Mouse (Mus musculus) thymus, postnatal 36 days (tissue): Measurements from ENCODE around the gene Kcnn3.

Experiments
- DNase-seq, 2 experiments: peaks; one replicate each; pipeline ENCODE4 v3.0.0; 2022; ENCODE audit warnings: mixed read lengths in 2 of 2

Kcnn3 gene

DNA sequence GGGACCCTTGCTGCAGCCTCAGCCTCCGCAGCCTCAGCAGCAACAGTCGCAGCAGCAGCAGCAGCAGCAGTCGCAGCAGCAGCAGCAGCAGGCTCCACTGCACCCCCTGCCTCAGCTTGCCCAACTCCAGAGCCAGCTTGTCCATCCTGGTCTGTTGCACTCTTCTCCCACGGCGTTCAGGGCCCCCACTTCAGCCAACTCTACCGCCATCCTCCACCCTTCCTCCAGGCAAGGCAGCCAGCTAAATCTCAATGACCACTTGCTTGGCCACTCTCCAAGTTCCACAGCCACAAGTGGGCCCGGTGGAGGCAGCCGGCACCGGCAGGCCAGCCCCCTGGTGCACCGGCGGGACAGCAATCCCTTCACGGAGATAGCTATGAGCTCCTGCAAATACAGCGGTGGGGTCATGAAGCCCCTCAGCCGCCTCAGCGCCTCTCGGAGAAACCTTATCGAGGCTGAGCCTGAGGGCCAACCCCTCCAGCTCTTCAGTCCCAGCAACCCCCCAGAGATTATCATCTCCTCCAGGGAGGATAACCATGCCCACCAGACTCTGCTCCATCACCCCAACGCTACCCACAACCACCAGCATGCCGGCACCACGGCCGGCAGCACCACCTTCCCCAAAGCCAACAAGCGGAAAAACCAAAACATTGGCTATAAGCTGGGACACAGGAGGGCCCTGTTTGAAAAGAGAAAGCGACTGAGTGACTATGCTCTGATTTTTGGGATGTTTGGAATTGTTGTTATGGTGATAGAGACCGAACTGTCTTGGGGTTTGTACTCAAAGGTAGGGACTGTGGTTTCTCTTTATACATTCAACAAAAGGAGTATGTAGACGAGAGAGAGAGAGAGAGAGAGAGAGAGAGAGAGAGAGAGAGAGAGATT is 896 bp downstream of the Kcnn3 start:
- no peak for DNase-seq

DNA sequence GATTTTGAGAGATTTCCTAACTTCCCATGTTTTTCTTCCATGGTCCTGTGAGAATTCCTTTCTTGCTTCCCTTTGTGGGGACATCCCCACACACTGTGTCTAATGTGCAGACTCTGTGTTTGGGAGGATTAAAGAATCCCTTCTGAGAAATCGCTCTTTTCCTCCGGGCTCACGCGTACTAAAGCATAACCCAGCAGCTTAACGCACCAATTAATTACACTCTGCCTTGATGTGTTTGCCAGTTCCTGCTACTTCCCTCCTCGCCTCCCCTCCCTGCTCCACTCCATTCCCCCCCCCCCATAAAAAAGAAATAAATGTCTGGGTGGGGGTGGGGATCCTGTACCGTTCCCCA is 1.5 kb downstream of the Kcnn3 start:
- DNase-seq: no peak

DNA sequence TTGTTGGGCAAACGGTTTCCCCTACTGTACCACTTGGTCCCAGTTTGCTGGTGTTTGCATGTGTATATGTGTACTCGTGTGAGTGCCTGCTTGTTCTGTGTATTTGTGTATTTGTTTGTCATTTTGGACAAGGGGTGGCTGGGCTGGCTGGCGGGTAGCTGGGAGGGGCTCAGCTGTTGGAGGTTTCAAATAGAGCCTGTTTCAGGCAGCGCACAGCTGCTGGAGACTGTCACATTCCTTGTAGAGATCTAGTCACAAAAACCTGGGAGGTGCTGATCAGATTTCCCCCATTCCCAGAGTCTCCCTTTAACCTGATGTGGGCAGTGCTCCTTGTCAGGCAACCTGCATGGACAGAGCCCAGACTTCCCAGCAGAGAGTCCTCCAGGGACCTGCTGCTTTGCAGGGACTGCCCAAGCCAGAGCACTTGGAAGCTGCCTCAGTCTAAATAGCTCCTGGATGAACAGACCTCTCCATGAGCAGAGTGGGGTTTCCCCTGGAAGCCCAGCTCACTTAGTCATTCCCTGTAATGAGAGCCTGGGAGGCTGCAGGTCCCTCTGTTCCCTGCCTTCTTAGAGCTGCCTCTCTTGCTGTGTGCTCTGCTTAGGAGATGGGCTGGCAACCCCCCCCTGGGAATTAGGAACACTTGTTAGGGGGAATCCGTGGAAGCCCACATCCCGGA is 2.6 kb downstream of the Kcnn3 start:
- no peak for DNase-seq

DNA sequence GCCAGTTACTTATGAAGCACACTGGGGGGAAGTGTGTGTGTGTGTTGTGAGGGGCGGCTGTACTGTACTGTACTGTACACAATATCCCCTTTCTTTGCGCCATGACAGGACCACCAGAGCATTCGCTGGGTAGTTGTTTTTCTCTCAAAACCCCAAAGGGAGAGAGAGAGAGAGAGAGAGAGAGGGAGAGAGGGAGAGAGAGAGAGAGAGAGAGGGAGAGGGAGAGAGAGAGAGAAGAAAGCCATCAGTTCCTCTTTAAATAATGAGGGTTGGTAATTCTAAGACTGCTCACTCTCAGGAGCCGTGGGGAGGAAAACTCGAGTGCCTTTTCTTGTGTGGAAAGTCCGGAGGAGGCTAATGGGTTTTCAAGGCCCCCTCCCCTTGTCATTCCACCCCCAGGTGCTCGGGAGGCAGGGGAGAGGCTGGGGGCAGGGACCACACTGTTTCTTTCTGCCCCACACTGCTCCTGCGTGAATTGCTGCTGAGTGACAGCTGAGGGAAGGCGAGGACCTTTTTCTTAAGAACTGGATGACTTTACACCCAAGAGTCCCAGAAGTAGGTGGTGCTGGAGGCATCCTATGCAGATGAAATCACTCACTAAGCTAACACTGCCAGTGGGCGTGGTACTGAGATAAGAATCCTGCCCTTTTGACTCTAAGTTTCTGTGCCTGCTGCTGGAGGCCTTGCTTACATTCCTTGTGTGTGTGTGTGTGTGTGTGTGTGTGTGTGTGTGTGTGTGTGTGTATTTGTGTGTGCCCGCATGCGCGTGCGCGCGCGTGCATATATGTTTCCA is 6.5 kb downstream of the Kcnn3 start:
- no peak for DNase-seq

DNA sequence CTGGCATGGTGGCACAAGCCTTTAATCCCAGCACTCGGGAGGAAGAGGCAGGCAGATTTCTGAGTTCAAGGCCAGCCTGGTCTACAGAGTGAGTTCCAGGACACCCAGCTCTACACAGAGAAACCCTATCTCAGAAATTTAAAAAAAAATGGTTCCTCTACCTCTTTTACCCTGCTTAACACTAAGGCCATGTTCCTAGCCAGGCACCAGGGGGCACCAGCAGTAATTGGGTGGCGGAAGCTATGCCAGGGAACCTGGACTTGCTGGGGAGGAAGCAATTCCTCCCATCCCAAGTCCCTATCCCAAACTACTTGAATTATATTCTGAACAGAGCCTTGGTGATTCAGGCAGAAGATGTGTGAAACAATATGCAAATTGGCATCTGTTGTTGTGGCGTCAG is 9.8 kb downstream of the Kcnn3 start:
- peak in 1 of 2 experiments; percentile 8 for DNase-seq

DNA sequence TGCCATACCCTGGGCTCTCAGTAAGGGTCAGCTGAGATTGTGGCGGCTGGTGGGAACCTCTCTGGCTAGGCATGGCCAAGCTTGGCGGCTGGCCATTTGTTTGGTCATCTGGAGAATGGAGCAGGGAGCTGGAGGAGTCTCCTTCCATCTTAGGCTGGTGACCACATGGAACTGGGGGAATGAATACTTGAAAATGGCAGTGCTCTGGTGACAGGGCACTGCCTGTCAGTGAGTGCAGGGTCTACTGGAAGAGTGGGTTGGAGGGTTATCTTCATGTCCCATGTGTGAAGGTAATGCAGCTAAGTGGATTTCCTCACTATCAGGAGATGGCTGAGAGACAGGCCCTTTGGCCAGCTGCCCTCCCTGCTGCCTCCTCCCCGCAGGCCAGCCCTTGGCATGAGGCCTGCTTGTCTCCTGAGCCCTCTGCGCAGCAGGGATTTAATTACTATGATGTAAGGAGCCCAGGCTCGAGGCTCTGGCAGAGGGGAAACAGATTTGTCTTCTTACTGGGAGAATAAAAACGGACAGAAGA is 14.7 kb downstream of the Kcnn3 start:
- no peak for DNase-seq

DNA sequence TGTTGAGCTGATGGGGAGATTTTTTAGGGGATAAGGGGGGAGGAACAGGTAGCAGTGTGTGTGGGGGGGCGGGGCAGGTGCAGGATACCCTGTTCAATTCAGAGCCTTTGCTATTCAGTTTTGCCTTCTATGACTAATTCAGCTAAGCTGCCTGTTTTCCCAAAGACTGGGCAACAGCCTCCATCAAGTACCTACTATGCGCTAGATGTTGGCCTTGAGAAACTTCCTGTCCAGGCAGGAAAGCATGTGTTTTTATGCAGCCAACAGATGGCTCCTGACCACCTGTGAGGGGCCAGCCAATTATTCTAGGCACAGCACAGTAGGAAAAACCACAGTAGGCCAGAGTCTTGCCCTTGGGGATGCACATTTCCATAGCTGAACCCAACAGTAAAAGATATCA is 15.2 kb downstream of the Kcnn3 start:
- DNase-seq: no peak

DNA sequence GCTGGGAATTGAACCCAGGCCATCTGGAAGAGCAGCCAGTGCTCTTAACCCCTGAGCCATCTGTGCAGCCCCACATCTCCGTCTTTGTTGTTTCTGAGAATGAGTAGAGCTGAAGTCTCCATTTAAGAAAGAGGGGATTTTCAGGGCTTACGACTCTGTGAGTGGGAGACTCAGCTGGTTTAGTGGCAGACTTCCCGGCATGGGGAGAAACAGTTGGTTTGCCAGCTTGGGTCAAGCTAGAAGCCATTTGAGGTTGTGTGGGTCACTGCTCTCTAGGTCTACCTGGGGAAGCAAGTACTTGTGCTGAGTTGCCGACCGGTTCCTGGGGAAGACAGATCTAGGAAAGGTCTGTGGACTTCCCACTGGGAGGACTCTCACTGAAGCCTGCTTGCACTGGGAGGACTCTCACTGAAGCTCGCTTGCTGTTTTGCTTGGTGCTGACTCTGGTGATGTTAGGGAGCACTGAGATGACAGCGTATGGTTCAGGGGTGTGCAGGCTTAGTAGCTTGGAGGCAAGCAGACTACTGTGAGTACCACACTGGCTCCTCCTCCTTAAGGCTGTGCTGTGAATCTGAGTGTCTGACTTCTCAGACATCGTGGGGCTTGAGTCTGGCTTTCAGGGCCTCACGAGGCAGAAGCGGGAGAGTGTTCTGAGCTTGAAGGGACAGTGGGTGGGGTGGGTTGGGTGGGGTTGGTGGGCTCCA is 19.2 kb downstream of the Kcnn3 start:
- no peak for DNase-seq

DNA sequence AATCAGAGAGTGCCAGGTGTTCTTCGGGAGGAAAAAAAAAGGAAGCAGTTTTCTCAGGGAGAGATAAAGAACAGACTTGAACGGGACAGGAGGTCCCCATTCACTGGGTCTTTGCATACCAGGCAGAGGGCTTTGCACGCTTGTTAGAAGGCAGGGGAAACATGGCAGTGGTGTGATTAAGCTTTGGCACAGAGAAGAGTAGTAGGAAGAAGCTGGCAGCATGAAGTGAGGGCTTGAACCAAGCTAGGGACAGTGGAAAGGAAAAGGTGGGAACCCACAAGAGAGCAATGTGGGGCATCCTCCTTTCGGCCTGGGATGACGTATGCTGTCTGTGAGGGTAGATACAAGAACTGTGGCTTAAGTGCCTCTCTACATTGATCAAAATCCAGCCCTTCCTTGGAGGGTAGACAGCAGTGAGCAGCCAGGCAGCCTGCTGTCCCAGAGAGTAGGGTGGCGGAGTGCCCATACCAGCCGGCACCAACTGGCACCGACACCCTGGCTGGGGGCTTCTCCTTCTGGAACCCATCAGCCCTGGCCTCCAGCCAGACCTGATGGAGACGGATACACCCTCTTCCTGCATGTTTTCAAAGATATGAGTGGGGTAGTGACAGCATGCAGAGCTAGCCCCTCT is 19.9 kb downstream of the Kcnn3 start:
- no peak for DNase-seq

DNA sequence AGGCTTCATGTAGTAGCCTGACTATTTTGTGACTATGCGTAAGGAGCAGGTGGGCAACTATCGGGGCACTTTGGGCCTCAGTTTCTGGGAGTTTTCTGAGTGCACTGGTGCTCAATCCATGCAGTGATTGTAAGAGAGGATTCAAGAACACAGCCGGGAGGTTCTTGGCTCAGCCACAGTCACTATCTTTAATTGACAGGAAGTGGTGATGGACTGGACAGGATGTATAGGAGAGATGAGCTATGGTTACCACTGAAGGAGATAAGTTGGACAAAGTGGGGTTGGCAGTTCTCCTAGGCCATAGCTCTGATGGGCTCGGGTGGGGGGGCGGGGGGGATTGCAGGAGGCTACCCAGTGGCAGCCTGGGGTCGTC is 20.4 kb downstream of the Kcnn3 start:
- no peak for DNase-seq

DNA sequence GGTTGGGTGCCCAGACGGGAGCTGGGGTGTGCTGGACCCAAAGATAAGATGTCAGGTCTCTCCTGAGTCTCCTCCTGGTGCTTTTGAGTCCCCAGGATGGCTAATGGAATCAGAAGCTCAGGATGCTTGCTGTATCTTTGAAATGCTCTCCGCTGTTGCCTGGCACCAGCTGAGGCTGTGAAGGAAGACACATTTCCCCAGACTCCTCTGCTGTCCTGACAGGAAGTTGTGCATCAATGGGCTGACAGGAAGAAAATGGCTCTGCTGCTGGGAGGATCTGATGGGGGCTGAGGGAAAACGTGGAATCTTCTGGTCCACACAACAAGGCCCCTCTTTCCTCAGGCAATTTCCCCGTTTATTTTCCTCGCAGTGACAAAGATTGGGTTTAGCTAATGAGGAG is 27.0 kb downstream of the Kcnn3 start:
- no peak for DNase-seq

DNA sequence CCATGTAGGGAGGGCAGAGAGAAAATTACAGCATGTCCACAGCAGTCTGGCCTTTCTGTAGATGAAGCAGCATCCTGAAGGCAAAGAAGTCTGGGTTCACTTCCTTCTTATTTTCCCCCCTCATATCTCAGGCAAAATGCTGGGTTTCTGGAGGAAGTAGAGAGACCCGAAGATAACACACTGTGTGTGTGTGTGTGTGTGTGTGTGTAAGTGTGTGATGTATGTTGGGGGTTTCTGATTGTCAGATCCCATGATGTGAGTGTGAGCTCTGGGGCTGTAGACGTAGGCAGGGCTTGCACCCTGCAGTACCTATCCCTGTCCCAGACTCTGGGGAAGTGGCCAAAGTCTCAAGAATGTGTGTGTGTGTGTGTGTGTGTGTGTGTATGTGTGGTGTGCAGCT is 28.8 kb downstream of the Kcnn3 start:
- DNase-seq: no peak

DNA sequence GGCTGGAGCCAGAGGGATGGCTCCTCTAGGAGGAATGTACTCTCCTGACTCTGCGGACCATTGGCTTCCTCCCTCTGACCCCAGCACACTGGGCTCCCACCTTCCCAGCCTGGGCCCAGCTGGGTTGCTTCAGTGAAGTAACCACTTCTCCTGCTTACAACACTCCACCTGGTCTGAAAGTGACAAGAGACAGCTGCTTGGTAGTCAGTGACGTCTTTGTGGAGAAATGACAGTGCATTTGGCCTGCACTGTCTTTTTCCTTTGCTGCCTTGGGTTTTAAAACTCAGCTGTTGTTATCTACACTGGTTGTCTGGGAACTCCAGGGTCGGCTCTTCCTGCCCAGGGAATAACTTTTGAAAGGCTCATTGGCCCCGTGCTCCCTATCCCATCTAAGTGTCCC is 29.5 kb downstream of the Kcnn3 start:
- DNase-seq: no peak

DNA sequence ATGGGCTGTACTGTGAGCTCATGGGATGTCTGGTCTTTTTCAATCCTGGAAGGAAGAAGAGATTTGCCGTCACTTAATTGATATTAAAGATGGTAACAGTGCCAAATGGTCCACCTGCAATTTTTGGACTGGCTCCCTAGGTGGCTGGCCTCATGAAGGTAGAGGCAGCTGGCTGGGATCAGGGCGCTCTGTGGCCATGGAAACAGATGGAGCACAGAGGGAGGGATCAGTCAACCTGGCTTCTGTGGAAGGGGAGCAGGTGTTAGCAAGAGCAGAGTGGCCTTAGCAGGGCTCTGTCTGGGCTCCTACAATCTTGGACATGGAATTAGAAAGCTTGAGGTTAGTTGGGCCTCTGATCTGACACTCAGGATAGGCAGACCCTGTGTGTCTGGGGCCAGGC is 31.9 kb downstream of the Kcnn3 start:
- no peak for DNase-seq

DNA sequence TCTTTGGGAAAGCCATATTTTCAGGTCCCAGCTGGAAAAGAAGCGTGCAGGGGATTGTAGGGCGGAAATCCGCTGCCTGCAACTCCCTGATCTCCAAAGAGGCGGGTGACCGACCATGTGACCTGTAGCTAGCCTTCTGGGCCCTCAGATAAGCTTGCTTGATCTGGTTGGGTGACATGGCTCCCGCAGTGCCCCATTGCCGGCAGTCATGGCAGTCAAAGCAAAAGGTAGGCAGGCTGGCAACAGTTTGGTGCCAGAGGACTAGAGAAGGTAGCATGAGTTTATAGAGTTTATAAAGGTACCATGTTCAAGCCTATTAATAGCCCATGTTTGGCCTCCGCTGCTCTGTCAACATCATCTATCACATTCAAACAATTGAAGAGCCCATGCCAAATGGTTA is 33.5 kb downstream of the Kcnn3 start:
- no peak for DNase-seq

DNA sequence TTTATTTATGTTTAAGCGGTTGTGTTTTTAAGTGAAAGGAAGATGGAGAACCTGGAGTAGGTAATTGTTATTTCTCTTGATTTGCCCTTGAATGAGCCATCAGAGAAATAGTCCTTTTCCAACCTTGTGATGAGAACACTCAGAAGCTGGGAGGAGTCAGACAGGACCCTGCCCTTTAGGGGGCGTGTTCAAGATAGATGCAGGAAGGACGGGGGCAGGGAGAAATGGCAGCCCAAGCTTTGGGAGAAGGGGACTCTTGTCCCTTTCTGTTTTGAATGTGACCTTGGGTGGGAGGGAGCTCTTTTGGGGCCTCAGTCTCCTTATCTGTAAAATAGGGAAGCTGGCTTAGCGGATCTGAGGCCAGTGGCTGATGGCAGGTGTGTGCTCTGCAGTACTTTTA is 34.0 kb downstream of the Kcnn3 start:
- DNase-seq: no peak

DNA sequence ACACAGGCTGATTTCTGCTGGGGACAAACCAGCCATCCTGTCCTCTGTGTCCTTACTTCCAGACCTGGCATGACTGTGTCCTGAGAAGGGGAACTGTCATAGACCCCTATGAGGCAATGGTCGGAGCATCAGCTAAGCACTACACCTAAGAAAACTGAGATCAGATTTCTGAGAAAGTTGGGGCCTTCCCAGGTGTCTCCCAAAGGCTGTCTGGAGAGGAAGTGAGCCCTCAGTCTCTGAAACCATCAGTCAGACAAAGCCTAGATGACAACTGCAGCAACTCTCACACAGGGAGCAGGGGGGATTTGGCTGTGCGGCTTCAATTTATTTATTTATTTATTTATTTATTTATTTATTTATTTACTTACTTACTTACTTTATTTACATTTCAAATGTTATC is 34.6 kb downstream of the Kcnn3 start:
- no peak for DNase-seq

DNA sequence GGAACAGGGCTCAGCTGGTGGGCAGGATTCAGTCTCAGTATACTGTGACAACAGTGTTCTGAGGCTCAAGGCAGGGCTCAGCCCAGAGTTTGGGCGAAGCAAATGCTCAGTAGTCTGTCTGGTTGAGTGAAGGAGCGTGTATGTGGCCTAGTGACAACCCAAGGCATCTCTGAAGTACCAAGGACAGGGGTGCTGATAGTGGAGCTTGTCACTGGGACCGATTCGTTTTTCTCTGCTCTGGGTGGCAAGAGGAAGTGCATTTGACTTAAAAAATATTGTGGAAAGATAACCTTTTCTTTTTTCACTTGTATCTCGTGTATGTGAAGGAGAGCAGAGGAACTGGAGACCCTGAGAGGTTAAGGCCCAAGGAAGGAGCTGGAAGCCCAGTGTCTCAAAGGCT is 37.8 kb downstream of the Kcnn3 start:
- DNase-seq: no peak

DNA sequence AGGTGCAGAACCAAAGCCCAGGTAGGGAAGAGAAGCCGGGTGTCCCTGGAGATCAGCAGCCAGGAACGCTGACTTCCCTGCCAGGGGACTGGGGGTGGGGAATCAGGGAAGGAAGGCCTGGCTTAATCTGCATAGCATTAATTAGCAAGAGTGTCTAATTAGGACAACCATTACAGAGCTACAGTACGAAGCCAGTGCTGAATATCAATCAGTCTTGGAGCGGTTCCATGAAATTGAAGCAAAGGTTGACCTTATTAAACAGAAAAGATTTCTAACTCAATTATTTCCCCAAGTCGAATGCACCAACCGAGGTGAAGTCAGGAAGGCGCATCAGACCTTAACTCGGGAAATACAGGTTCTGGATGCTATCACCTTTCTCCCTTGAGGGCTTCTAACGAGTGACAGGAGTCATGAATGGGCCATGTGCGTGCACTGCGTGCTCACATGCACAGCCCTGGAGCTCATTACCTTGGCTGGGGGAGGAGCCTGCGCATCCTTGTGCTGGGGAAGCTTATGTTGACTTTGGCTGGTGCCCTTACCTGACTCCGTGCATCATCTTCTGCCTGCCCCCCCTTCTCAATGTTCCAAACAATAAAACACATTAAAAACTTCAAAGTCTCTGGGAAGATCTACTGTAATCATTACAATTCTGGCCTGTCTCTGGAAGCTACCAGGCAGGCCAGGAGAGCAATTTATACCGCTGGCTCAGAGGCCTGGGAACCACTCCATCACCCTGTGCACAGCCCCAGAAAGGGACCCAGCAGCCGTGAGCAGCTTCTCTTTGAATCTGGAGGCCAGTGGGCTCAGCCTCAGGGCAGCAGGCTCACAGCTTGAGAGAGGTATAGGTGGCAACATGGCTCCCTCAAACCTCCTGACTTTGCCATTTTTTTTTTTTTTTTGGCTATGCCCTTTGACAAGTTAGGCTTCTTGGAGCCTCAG is 39.3 kb downstream of the Kcnn3 start:
- DNase-seq: no peak

DNA sequence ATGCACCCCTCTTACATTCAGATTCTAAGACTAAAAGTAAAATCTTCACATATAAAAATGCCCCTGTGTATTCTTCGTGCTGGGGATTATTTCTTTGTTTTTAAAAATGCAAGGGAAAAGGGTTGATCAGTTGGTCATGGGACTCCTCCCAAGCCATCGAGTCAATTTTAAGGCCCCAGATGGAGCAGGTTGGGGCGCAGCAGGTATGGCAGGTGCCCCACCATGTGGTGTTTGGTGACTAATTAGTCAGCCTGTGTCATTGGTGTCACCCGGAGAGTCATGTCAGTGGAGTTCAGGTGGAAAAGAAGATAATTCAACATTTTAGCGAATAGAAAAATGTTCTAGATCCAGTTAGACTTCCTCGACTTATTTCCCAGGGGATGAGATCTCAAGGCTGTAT is 41.4 kb downstream of the Kcnn3 start:
- DNase-seq: no peak

DNA sequence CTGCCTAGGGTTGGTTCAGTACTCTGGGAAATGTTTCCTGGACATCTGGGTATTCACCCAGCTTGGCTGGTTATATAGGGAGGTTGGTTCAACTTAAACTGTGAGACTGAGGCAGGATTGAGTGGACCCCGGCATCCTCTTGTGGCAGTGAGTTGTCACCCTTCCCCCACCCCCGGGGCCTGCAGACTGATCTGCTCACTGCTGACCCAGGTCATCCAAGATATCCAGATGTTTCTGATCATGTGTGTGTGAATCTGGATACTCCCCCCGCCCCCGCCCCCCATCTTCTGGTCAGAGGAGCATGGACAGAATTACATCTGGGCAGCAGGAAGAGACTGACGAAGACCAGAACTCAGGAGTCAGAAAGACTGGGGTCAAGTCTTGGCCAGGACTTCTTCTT is 45.4 kb downstream of the Kcnn3 start:
- no peak for DNase-seq
